Mouse (Mus musculus) thymus, adult 2 months (tissue): ENCODE results near the gene Tulp1. TPM values are rescaled to one million over a fixed set of nuclear protein-coding genes. Genes with fewer than 3 reads are reported as not detected.
"Not testable (repeated sequence)": the region's sequence is repeated elsewhere in the genome, so short reads cannot be mapped to it uniquely, and the experiment has no call there.

Experiments used
- DNase-seq: peaks from one replicate; pipeline ENCODE4 v3.0.0; 2021
- H3K27ac ChIP-seq: fragments of 200-500 bp; 2 replicates; pipeline ENCODE4 v1.5.1; 2012; ENCODE audit warnings: low read length, control low read depth; ENCODE audit not compliant: control insufficient read depth, insufficient read depth
- H3K27me3 ChIP-seq: fragments of 200-500 bp; 2 replicates; pipeline ENCODE4 v1.6.1; 2012; ENCODE audit warnings: mild to moderate bottlenecking, low read length, moderate library complexity, mixed read lengths; ENCODE audit not compliant: control insufficient read depth, insufficient read depth
- H3K36me3 ChIP-seq: fragments of 200-500 bp; 2 replicates; pipeline ENCODE4 v1.6.1; 2012; ENCODE audit warnings: mild to moderate bottlenecking, low read length, moderate library complexity; ENCODE audit not compliant: control insufficient read depth, insufficient read depth
- H3K4me1 ChIP-seq: fragments of 200-500 bp; replicated peaks from 2 replicates; pipeline ENCODE4 v1.6.1; 2012; ENCODE audit warnings: low read length; ENCODE audit not compliant: control insufficient read depth, insufficient read depth
- H3K4me3 ChIP-seq: fragments of 200-500 bp; 2 replicates; pipeline ENCODE4 v1.5.1; 2012; ENCODE audit warnings: mild to moderate bottlenecking, low read length, control low read depth, moderate library complexity; ENCODE audit not compliant: control insufficient read depth, insufficient read depth
- CTCF ChIP-seq: fragments of 200-500 bp; IDR thresholded peaks from 2 replicates; pipeline ENCODE4 v1.5.1; 2012; ENCODE audit warnings: mild to moderate bottlenecking, control low read depth, low read length, moderate library complexity, borderline replicate concordance; ENCODE audit not compliant: control insufficient read depth, poor library complexity, insufficient read depth; ENCODE audit errors: extremely low read depth
- POLR2A ChIP-seq: fragments of 200-500 bp; IDR thresholded peaks from 2 replicates; pipeline ENCODE4 v1.6.1; 2012; ENCODE audit warnings: mild to moderate bottlenecking, low read length, control low read depth, moderate library complexity; ENCODE audit not compliant: control insufficient read depth, poor library complexity, insufficient read depth; ENCODE audit errors: extremely low read depth
- WGBS: fragments of 180-500 bp; shearing (Covaris S2); methylation state at CpG from one replicate; pipeline ENCODE4 v1.1.7; 2018; 5-methylcytosine and 5-hydroxymethylcytosine counted together
- polyA plus RNA-seq: library from polyadenylated mRNA; depleted of rRNA; stranded (reverse); fragments of >200 nt; gene quantifications from 2 replicates; pipeline ENCODE4 v1.2.3, GENCODE M21; 2012

Tulp1 gene
- polyA plus RNA-seq, 1 experiment = 0.35 TPM

DNA sequence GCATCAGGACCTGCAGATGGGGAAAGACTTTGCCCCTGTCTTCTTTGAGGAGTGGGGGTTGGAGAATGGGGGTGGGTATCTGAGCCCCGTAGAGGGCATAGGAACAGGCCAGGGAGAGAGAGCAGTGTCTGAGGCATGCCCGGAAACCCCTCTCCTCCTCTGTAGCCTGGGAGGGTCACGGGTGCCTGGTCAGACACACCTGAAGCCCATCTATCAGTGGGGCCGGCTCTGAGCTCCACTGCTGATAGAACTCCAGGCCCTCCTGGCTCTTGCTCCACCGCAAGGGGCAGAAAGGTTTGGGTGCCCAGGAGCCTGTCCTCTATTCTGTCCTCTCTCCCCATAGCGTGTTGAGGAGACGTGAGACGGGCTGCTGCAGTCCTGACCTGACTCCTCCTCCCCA lies 39.3 kb downstream of the Tulp1 start:
- Histone ChIP-seq H3K4me1 (peaks cover 17% of the 10 kb centered on the region), H3K4me3 (no peak overlapping the region), H3K36me3 (peaks cover 13% of the 10 kb centered on the region), H3K27ac (no peak overlapping the region), H3K27me3 (no peaks in the 10 kb centered on the region)
- DNase-seq = no peak
- 98% methylated on average over 8 of the region's 8 CpGs for WGBS
- TF ChIP-seq POLR2A (no peak), CTCF (no peak)

- WGBS = 97% methylated on average over 7 of the region's 7 CpGs
- H3K4me1 ChIP-seq = peaks cover 11% of the 10 kb centered on the region
- not testable (repeated sequence) for H3K27ac ChIP-seq, H3K36me3 ChIP-seq, H3K27me3 ChIP-seq, H3K4me3 ChIP-seq, DNase-seq
These were observed 40.6 kb downstream of the Tulp1 start for GRCm38 (mm10) chr17:28324416-28324815.

GRCm38 (mm10) chr17:28323786-28324185 lies 41.2 kb downstream of the Tulp1 start:
- no peak for DNase-seq
- Histone ChIP-seq H3K4me3 (no peak overlapping the region), H3K27me3 (no peaks in the 10 kb centered on the region), H3K36me3 (peaks cover 4% of the 10 kb centered on the region; the same call in 1 of the 2 replicates), H3K4me1 (peaks cover 5% of the 10 kb centered on the region), H3K27ac (no peak overlapping the region)
- TF ChIP-seq POLR2A = no peak
- no peak for TF ChIP-seq CTCF
- 96% methylated on average over 8 of the region's 8 CpGs for WGBS

DNA sequence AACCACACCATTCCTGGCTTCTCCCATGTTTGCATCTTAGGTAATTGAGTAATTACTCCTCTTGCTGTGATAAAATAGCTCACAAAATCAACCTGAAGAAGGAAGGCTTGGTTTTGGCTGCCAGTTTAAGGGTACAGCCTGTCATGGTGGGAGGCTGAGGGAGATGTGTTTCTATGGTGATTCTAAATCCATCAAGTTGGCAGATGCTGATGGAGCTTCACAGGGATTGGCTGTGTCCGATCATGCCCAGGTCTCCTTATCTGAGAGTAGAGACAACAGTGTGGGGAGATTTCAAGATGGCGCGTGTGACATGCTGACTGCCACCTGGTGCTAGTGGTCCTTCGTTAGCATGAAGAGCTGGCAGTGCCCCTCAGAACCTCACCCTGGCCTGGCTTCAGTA lies 43.3 kb downstream of the Tulp1 start:
- 94% methylated on average over 4 of the region's 4 CpGs for whole genome bisulfite sequencing
- DNase-seq = no peak
- Histone ChIP-seq H3K4me3 (no peak overlapping the region), H3K27ac (no peak overlapping the region), H3K4me1 (no peaks in the 10 kb centered on the region), H3K27me3 (no peaks in the 10 kb centered on the region), H3K36me3 (peaks cover 9% of the 10 kb centered on the region; the same call in 1 of the 2 replicates)
- TF ChIP-seq CTCF = no peak

GRCm38 (mm10) chr17:28317725-28318124 lies 47.3 kb downstream of the Tulp1 start:
- no peak for DNase-seq
- 95% methylated on average over 9 of the region's 9 CpGs for WGBS

DNA sequence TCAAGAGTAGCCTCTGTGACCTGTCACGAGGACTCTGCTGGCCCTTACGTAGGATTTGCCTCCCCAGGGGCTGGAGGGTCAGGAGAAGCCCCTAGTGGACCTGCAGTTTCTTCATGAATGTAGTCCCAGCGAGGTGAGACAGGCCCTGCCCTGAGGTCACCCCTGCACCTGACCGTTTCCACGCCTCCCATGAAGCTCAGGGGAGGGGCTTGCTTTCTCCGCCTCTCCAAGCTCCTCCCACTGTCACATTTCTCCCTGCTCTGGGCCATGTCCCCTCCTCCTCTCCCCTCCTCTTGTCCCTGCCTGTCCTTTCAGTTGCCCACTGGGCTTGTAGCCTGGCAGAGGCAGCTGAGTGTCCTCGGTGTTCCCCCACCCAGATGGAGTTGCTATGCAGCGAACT lies 47.9 kb downstream of the Tulp1 start:
- H3K4me3 ChIP-seq = no peak overlapping the region
- TF ChIP-seq POLR2A (no peak), CTCF (no peak)
- peaks cover 12% of the 10 kb centered on the region for H3K4me1 ChIP-seq
- no peak overlapping the region for H3K27ac ChIP-seq
- WGBS = 93% methylated on average over 8 of the region's 8 CpGs
- H3K36me3 ChIP-seq = peaks cover 9% of the 10 kb centered on the region; the same call in 1 of the 2 replicates
- no peak for DNase-seq
- no peaks in the 10 kb centered on the region for H3K27me3 ChIP-seq

More at GRCm38 (mm10) chr17:28317725-28318124, 47.3 kb downstream of the Tulp1 start:
- Histone ChIP-seq H3K4me1 (peaks cover 9% of the 10 kb centered on the region), H3K4me3 (no peak overlapping the region), H3K36me3 (peaks cover 9% of the 10 kb centered on the region; the same call in 1 of the 2 replicates), H3K27ac (no peak overlapping the region), H3K27me3 (no peaks in the 10 kb centered on the region)
- no peak for TF ChIP-seq POLR2A
- no peak for TF ChIP-seq CTCF

DNA sequence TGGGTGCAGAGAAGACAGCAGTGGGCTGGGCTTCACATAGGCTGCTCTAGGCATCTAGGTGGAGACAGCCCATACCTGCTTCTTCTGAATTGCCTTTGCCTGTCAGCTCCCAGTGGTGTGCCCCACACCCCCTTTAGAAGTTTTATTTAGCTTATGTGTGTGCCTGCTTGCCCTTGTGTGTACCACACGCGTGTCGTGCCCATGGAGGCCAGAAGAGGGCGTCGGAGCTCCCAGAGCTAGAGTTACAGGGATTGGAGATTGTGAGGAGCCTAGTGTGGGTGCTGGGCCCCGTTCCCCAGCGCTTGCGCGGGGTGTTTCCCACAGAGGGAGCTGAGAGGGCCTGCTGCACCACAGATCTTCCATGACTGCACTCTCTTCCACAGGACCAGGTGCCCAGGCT lies 48.5 kb downstream of the Tulp1 start:
- TF ChIP-seq CTCF (no peak), POLR2A (no peak)
- H3K27me3 ChIP-seq = no peaks in the 10 kb centered on the region
- WGBS = 95% methylated on average over 9 of the region's 9 CpGs

More for the DNA sequence above, 48.5 kb downstream of the Tulp1 start:
- Histone ChIP-seq H3K36me3 (peaks cover 9% of the 10 kb centered on the region; the same call in 1 of the 2 replicates), H3K27ac (no peak overlapping the region), H3K4me1 (peaks cover 16% of the 10 kb centered on the region), H3K4me3 (no peak overlapping the region)
- DNase-seq = no peak
